Mouse (Mus musculus): ENCODE data around the gene Gm20479. TPM values are rescaled to one million over a fixed set of nuclear protein-coding genes. Genes with fewer than 3 reads are reported as not detected.

Gm20479 gene
- polyA plus RNA-seq, 1 experiment: not detected

DNA sequence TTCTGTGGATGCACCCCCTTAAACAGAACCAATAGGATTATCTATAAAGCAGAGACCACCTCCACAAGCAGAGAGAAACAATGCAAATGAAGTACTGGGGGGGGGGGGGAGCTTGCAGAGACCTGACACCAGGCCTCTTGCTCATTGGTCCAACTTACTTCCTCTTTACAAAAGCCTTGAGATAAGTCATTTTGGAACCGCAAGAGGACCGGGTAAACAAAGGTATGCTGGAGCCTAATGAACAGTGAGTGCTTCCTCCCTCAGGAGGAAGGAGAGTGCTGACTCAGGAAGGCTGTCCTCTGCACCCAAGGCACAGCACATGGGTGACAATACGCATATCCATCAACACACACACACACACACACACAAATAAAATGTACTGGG is 368 bp upstream of the Gm20479 start:
- Histone ChIP-seq H3K4me3 (ENCODE audit: low read depth, low read length) (no peak overlapping the region), H3K27me3 (ENCODE audit: control insufficient read depth, insufficient read depth, low read length) (0 out of 2 replicates have a peak, but pooled peaks cover 3% of the 10 kb centered on the region), H3K36me3 (ENCODE audit: control insufficient read depth, insufficient read depth, low read length) (no peaks in the 10 kb centered on the region), H3K27ac (ENCODE audit: insufficient read depth, low read depth, low read length) (peak overlapping the region; percentile 75), H3K4me1 (ENCODE audit: control insufficient read depth, insufficient read depth, insufficient read length, low read length) (peaks cover 3% of the 10 kb centered on the region; the same call in 1 of the 2 replicates)
- TF ChIP-seq CTCF (IDR thresholded peaks at IDR 0.05; ENCODE audit: extremely low read depth, insufficient read length, insufficient replicate concordance, low read depth, low read length): no peak
- no peak for TF ChIP-seq POLR2A (IDR thresholded peaks at IDR 0.05; ENCODE audit: low read depth, low read length)
- 14% methylated on average over 3 of the region's 3 CpGs for WGBS

DNA sequence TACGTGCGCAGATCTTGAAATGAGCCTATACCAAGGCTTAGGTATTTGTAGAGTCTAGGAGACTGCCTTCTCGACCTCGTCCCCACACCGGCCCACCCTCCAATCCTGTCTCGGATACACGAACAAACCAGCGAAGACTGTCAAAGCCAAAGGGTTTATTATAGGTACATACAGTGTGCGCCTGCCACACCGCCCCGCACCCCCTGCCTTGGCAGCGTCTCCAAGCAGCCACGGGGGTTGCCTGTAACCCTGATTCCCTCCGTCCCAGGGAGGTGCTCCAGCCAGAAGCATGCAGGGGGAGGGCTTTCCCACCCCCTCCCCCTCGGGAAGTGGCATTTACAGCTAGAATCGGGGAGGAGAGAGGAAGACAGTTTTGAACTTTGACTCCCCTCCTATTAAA is 971 bp downstream of the Gm20479 start:
- peak overlapping the region; percentile 85 for H3K4me3 ChIP-seq (ENCODE audit: low read depth, low read length)
- peaks cover 3% of the 10 kb centered on the region; the same call in 1 of the 2 replicates for H3K36me3 ChIP-seq (ENCODE audit: control insufficient read depth, insufficient read depth, low read length)
- H3K27me3 ChIP-seq (ENCODE audit: control insufficient read depth, insufficient read depth, low read length): no peaks in the 10 kb centered on the region
- H3K27ac ChIP-seq (ENCODE audit: insufficient read depth, low read depth, low read length): peak overlapping the region; percentile 75
- peaks cover 3% of the 10 kb centered on the region; the same call in 1 of the 2 replicates for H3K4me1 ChIP-seq (ENCODE audit: control insufficient read depth, insufficient read depth, insufficient read length, low read length)
- WGBS: 2% methylated on average over 16 of the region's 16 CpGs
- TF ChIP-seq CTCF (IDR thresholded peaks at IDR 0.05; ENCODE audit: extremely low read depth, insufficient read length, insufficient replicate concordance, low read depth, low read length) (no peak), POLR2A (IDR thresholded peaks at IDR 0.05; ENCODE audit: low read depth, low read length) (no peak)

DNA sequence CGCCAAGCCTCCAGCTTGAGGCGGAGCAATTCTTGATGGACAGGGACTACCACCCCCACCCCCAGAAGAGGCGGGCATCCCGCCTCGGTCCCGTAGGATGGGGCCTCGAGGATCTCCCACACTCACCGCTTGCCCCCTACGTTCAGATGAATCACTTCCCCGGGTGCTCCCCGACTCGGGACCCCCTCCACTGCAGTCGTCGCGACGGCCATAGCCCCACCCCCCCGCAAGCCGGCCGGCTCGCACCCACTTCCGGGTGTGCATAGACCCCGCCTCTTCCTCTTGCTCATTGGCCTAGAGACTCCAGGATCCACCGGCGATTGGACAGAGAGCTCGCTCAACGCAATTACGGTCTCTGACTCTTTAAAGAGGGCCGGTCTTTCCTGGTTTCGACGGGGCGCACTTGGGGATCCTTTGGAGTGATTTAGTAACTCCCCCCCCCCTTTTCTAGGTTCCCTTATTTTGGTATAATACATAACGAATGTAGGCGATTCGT is 1.4 kb downstream of the Gm20479 start, which contains the start of gene Shkbp1:
TSS of gene Shkbp1 (minus strand) at position 275 of the 496 bp plus-strand sequence.
- under 1% methylated on average over 34 of the region's 34 CpGs for WGBS

DNA sequence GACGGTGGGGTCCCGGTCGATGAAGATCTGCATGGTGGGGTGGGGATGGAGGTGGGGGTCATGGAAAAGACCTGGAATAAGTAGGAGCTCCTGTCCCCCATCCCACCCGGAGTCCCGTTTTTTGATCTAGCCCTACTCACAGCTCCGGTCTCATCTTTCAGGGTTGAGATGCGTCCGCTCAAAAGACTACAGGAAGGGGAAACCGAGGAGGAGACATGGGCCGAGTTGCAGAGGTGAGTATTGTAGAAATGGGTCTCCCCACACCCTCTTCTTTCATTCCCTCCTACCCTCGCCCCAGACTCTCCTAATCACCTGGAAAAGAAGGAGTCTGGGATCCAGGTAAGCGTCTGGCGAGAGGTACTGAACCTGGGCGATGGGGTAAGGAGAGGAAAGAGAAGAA is 2.0 kb downstream of the Gm20479 start:
- peaks cover 6% of the 10 kb centered on the region for H3K36me3 ChIP-seq (ENCODE audit: control insufficient read depth, insufficient read depth, low read length)
- peaks cover 3% of the 10 kb centered on the region; the same call in 1 of the 2 replicates for H3K4me1 ChIP-seq (ENCODE audit: control insufficient read depth, insufficient read depth, insufficient read length, low read length)
- H3K27ac ChIP-seq (ENCODE audit: insufficient read depth, low read depth, low read length): 0 out of 2 replicates have a peak overlapping the region, but pooled peaks have one; percentile 13
- WGBS: 13% methylated on average over 14 of the region's 14 CpGs
- H3K4me3 ChIP-seq (ENCODE audit: low read depth, low read length): peak overlapping the region; percentile 85
- H3K27me3 ChIP-seq (ENCODE audit: control insufficient read depth, insufficient read depth, low read length): no peaks in the 10 kb centered on the region
- TF ChIP-seq POLR2A (IDR thresholded peaks at IDR 0.05; ENCODE audit: low read depth, low read length) (no peak), CTCF (IDR thresholded peaks at IDR 0.05; ENCODE audit: extremely low read depth, insufficient read length, insufficient replicate concordance, low read depth, low read length) (no peak)

More for the DNA sequence above, 1.4 kb downstream of the Gm20479 start, which contains the start of gene Shkbp1:
- H3K27ac ChIP-seq (ENCODE audit: insufficient read depth, low read depth, low read length): peak within 1 kb of the TSS; percentile 75
- H3K4me3 ChIP-seq (ENCODE audit: low read depth, low read length): peak within 1 kb of the TSS; percentile 85
- H3K27me3 ChIP-seq (ENCODE audit: control insufficient read depth, insufficient read depth, low read length): no peaks in the 10 kb centered on the region
- peaks cover 3% of the 10 kb centered on the region; the same call in 1 of the 2 replicates for H3K36me3 ChIP-seq (ENCODE audit: control insufficient read depth, insufficient read depth, low read length)
- H3K4me1 ChIP-seq (ENCODE audit: control insufficient read depth, insufficient read depth, insufficient read length, low read length): peaks cover 3% of the 10 kb centered on the region; the same call in 1 of the 2 replicates
- TF ChIP-seq CTCF (IDR thresholded peaks at IDR 0.05; ENCODE audit: extremely low read depth, insufficient read length, insufficient replicate concordance, low read depth, low read length) (no peak), POLR2A (IDR thresholded peaks at IDR 0.05; ENCODE audit: low read depth, low read length) (no peak; the same call in 1 of the 2 replicates)

DNA sequence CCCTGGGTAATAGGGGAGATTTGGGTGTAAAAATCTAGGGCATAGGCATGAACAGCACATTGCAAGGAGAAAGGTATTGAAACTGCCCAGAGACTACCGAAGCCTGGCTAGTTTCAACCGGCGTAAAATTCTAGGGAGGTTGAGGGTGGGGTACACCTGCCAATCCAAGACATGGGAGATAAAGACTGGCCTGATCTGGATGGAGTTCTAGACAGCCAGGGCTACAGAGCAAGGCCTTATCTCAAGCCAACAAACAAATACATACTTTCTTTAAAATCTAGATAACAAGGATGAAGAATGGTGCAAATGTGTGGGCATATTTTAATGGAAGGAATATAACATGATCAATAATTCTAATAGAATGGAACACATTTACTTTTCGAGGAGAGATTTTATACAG is 2.4 kb downstream of the Gm20479 start:
- peaks cover 3% of the 10 kb centered on the region; the same call in 1 of the 2 replicates for H3K4me1 ChIP-seq (ENCODE audit: control insufficient read depth, insufficient read depth, insufficient read length, low read length)
- H3K36me3 ChIP-seq (ENCODE audit: control insufficient read depth, insufficient read depth, low read length): peaks cover 6% of the 10 kb centered on the region
- H3K27me3 ChIP-seq (ENCODE audit: control insufficient read depth, insufficient read depth, low read length): no peaks in the 10 kb centered on the region
- no peak overlapping the region for H3K27ac ChIP-seq (ENCODE audit: insufficient read depth, low read depth, low read length)
- H3K4me3 ChIP-seq (ENCODE audit: low read depth, low read length): no peak overlapping the region; the same call in 1 of the 2 replicates
- TF ChIP-seq POLR2A (IDR thresholded peaks at IDR 0.05; ENCODE audit: low read depth, low read length) (no peak), CTCF (IDR thresholded peaks at IDR 0.05; ENCODE audit: extremely low read depth, insufficient read length, insufficient replicate concordance, low read depth, low read length) (no peak)
- WGBS: 65% methylated on average over 4 of the region's 4 CpGs

DNA sequence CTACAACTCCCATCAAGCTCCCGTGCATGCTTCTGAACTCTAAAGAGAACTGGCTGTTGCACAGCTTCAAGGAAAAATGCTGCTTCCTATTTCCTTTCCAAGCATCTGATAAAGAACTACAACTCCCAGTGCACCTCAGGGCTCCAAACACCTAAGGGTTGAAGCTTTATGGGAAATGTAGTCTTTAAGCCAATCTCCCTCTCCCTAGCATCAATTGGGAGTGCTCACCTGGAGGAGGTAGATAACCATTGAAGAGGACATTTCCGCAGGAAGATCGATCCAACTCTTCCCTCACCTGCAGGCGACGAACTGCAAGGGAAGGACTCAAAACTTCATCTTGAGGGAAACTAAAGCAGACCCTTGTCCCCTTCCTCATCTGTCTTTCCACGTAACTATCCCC is 3.1 kb downstream of the Gm20479 start:
- Histone ChIP-seq H3K36me3 (ENCODE audit: control insufficient read depth, insufficient read depth, low read length) (peaks cover 6% of the 10 kb centered on the region), H3K4me3 (ENCODE audit: low read depth, low read length) (no peak overlapping the region), H3K27me3 (ENCODE audit: control insufficient read depth, insufficient read depth, low read length) (no peaks in the 10 kb centered on the region), H3K4me1 (ENCODE audit: control insufficient read depth, insufficient read depth, insufficient read length, low read length) (peaks cover 3% of the 10 kb centered on the region; the same call in 1 of the 2 replicates), H3K27ac (ENCODE audit: insufficient read depth, low read depth, low read length) (no peak overlapping the region)
- 26% methylated on average over 6 of the region's 6 CpGs for WGBS
- no peak for TF ChIP-seq POLR2A (IDR thresholded peaks at IDR 0.05; ENCODE audit: low read depth, low read length)
- TF ChIP-seq CTCF (IDR thresholded peaks at IDR 0.05; ENCODE audit: extremely low read depth, insufficient read length, insufficient replicate concordance, low read depth, low read length): no peak

DNA sequence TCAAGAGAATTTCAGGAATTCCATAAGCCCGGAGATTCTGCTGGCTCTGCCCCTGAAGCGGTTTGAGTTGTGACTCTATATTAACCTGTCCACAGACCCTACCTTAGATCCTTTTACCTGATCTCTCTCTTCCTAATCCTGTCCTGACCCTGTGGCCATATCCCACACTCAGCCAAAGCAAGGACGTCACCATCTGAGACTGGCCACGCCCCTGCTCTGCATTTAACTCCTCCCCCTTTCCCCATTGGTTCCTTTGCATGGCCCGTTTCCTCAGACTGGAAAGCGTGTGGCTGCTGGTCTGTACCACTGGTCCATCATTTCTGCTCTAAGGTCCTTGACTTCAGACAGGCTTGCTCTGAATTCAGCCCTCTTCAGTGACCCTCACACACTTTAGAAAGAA is 11.8 kb downstream of the Gm20479 start:
- Histone ChIP-seq H3K36me3 (ENCODE audit: control insufficient read depth, insufficient read depth, low read length) (peaks cover 42% of the 10 kb centered on the region), H3K4me1 (ENCODE audit: control insufficient read depth, insufficient read depth, insufficient read length, low read length) (no peaks in the 10 kb centered on the region), H3K4me3 (ENCODE audit: low read depth, low read length) (no peak overlapping the region), H3K27me3 (ENCODE audit: control insufficient read depth, insufficient read depth, low read length) (no peaks in the 10 kb centered on the region), H3K27ac (ENCODE audit: insufficient read depth, low read depth, low read length) (no peak overlapping the region)
- 44% methylated on average over 6 of the region's 6 CpGs for WGBS
- no peak for TF ChIP-seq POLR2A (IDR thresholded peaks at IDR 0.05; ENCODE audit: low read depth, low read length)
- no peak for TF ChIP-seq CTCF (IDR thresholded peaks at IDR 0.05; ENCODE audit: extremely low read depth, insufficient read length, insufficient replicate concordance, low read depth, low read length)
